Mouse (Mus musculus) adipocyte (in vitro differentiated cells): ENCODE measurements around the gene Lrrc25.

Experiments used
- DNase-seq: peaks from one replicate; pipeline ENCODE4 v3.0.0-alpha.2; 2016; ENCODE audit warnings: low spot score

The Lrrc25 gene

DNA sequence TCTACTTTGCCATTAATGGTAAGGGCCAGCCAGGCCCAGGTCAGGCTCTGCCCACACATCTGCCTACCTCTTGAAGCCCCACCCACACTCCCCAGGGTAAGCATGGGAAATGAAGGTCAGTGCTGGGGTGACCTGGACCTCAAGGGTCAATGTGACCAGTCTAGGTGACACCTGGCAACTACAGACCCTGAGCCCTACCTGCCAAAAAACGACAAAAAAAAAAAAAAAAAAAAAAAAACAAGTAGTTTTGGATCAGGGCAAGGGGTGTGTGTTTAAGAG is 32.1 kb downstream of the Lrrc25 start:
- DNase-seq: no peak

DNA sequence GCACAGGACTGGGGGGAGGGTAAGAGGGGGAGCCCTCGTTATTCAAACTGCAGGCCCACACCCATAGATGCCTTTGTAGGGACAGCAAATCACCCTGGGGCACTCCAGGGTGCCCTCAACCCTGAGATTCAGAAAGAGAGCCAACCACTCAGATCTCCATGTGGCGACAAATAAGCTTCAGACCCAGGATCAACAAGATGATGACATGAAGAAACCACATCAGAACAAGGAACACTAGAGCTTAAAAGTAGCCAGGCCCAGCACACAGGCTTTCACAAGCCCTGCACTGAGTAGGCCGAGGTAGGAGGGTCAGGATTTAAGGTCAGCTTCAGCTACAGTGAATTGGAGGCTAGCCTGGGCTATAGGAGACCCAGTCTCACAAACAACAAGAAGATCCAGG is 33.0 kb downstream of the Lrrc25 start:
- no peak for DNase-seq

DNA sequence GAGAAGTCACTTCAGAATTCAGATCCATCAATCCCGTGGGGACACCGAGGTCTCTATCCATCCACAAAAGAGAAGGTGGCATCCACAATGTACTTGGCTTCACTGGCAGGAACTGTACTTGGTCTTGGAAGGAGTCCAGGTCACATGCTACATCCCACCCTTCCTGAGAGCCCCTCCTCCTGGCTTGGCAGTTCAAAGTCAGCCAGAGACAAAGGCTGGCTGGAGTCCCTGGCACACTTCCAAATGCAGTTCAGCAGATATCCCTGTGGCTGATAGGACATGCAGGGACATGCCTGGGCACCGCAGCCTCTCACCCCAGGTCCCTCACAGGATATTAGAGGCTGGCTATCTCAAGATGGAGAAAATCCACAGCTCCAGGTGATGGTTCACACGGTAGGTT is 33.4 kb downstream of the Lrrc25 start:
- peak; percentile 65 for DNase-seq

DNA sequence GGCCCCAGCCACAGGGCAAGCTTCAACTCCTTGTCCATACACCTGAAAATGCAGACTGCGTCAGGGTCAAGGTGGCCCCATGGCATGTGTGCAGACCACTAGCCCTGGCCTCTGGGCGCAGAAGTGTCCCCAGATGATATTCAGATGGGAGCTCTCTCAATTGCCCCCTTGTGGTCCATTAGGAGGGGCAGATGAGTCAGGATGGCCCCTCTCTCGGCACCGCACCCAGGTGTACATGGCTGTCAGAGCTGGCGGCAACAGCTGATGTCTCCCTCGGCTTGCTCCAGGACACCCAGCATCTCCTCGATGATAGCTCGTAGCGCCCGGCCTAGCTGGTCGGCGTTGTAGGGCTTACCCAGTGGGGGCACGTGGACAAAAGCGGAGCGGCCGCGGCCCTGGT is 34.4 kb downstream of the Lrrc25 start:
- no peak for DNase-seq

DNA sequence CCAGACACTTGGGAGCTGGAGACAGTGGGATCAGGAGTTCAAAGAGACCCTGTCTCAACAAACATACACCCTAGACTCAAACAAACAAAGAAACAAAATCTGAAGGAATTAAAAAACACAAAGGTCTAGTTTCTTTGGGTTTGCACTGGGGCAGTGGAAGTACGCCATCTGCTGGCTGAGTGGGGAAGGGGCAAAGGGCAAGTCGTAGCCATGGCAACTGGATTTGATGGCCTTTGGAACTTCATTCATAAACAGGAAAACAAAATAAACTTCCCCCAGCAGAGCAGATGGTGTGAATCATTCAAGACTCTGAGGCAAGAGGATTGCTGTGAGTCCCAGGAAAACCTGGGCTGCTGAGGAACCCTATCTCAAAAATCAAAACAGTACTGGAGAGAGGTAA is 37.3 kb downstream of the Lrrc25 start:
- DNase-seq: peak; percentile 89

DNA sequence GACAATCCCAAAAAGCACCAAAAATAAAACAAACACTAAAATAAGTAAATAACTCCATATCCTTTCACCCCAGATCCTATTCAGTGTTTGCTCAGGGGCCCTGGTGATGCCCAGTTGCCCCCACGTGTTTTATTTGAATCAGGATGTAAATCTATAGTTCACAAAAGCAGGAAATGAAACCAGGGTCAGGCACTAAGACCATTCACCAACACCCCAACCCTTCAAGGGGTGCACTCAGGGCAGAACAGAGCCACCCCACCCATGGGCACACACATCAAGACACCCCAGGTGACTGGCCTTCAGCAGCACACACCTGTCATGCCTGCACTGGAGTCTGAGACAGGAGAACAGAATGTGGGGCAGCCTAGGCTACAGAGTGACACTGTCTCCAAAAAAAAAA is 38.2 kb downstream of the Lrrc25 start:
- DNase-seq: no peak

DNA sequence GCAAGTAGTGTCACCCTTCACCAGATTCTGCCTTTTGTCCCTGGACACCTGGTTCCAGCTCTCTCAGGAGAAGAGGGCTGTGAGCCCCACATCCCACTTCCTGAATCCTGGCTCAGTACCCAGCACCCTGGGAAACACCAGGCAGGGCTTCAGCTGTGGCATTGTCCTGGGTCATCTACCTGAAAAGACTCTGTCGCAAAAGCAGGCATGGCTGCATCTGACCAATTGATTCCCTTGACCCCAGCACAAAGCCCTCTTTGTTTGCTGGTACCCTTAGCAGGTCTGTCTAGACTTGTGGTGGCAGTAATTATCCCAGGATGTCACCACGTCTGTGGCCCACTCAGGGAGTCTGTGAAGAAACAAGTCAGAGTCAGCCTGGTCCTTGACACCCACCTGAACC is 39.5 kb downstream of the Lrrc25 start:
- DNase-seq: no peak

DNA sequence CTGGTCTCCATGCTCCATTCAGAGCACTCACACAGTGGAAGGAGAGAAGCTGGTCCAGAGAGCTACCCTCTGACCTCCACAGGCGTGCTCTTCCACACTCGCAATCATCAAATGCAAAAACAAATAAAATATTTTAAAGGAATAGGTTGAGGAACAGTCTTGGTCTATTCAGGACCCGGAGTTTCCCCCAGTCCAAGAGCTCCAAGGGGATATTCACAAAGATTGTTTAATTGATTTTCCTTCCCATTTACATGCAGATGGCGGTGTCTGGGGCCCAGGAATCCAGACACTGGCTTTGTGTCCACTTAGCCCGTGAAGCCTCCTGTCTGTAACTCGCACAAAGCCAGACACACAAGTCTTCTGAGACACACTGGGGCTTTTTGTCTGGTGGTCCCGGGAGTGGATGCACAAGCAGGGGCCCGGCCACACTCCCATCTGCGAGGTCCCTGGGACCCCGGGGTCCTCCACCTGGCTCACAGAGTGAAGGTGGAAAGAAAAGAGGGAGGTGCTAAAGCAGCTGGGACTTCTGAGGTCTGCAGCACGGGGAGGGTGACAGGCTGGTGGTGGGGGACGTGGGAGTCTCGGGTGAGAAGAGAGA is 40.3 kb downstream of the Lrrc25 start:
- DNase-seq: no peak

DNA sequence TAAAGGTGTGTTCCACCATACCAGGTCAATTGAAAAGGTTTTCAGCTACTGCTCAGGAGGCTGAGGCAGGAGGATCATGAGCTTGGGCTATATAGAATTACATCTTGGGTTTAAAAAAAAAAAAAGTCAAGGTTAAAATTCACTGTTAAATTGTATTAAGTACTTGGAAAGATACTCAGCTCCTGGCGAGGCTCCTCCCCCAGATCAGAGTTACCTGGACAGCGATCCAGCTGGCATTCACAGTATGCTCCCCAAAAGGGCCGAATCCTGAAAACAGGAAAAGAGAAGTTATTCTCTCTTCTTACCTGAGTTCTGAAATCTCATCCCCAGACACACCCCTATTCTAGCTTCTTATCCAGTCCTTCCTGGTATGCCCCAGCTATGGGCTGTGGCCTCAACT is 41.3 kb downstream of the Lrrc25 start:
- no peak for DNase-seq

DNA sequence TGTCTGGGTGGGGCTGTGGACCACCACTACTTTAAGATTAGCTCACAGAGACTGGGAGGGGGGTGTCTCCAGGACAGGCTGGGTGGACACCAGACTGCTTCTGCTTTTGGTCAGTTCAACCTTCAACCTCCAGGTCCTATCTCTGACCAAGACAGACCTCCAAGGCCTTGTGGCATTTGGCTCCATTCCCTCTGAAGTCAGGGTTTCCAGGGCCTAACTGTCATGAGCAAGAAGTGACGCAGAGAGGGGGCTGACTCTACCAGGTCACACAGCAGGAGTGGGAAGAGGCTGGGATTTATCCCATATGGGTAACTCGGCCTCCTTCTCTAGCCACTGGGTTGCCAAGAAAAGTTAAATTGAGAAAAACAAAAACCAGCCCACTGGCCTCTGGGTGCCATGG is 41.8 kb downstream of the Lrrc25 start:
- no peak for DNase-seq

DNA sequence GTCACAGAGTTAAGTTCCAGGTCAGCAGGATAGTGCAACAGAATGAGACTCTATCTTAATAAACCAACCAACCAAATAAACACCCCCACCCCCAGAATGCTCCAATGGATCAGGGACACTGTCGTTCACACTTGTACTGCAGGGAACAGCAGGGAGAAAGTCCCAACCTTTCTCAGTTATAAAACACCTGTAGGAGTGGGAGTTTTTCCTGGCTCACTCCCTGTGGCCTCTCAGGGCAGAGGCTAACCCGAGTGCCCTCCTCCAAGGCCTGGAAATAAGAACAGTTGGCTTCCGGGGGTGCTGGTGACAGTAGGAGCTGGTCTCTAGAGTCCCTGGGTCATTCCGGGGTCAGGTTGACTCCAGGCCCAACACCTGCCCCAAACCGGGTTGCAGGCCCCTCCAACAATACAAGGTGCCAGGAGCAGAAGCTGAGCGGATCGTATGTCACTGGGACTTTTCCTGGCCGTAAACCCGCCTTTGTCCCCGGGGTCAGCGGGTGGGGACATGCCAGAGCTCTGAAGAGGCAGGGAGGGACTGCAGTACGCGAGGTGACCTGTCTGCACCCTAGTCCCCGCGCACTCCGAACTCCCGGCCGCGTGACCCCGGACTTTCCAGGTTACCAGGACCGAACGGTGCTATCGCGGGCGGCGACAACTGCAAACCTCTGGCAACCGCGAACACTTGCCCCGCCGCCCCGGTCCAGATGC is 43.1 kb downstream of the Lrrc25 start:
- no peak for DNase-seq

DNA sequence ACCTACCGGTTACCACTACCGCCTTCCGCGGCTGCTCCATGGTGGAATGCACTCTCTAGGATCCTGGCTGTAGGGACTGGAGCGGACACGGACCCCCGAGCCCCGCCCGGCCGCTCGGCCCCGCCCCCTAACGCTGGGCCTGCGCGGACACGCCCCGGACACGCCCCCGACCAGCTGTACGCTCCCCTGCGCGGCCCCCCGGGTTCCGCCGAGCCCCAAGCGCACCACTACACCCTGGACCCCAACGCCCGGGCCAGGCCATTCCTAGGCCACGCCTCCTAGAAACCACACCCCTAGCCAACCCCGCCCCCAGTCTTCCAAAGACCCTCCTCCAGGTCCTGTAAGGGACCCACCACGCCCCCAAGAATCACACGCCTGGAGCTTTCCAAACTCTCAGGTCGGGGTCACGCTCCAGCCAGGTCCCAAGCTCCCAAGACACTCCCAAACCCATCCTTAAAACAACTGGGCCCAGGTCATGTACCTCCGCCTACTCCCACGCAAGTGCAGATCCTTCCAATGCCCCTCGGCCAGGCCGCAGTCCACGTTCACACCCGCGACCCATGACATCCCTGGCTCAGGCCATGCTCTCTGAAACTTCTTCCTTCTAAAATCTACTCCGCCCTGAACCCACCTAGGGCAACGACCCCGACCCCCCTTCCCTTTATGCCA is 43.8 kb downstream of the Lrrc25 start:
- peak; percentile 86 for DNase-seq

DNA sequence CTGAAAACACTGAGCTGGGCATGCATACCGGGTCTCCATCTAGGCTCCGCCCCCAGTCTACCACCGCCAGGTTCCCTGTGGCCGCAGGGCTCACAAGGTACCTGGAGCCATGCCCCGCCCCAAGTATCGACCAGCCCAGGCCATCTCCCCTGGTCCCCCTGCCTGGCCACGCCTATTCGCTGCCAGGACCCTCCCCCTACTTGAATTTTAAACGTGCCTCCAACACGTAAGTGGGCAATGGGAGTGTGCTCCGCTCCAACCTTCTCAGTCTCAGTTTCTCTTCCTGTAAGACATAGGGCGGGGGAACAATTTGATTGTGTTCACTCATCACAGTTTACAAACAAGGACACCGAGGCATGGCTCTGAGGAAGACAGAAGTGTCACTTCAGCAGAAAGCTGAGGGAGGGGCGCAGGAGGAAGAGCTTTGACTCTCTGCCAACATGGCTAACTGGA is 44.3 kb downstream of the Lrrc25 start, which contains the start of gene Pgpep1:
TSS of gene Pgpep1 (minus strand) at position 116 of the 453 bp plus-strand sequence.
- no peak for DNase-seq

DNA sequence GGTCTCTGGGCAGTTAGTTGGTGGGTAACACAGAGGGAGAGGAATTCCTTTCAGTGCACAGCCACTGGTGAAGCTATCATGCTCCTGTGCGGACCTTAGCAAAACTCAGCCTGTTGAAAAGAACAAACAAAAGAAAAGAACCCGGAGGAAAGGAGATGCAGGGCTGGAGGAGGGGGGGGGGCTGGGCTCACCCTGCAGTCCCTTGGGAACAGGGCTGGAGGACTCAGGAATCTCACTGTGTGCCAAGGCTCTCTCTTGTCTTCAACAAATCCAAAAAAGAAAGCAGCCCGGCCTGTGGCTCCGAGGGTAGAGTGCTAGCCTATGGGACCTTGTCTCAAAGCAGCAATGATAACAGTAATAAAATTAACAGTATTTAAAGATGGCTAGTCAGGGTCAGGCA is 47.7 kb downstream of the Lrrc25 start:
- peak; percentile 58 for DNase-seq

DNA sequence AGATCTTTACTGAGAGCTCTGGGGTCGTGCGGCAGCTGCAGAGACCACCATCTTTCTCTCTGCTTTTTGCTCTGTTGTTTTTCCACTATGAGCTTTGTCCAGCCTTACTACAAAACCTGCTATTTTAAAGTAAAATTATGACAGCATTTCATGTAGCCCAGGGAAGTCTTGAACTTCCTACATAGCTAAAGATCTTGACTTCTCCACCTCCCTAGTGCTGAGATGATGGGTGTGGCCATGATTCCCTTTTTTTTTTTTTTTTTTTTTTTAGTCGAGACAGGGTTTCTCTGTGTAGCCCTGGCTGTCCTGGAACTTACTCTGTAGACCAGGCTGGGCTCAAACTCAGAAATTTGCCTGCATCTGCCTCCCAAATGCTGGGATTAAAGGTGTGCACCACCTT is 48.7 kb downstream of the Lrrc25 start:
- no peak for DNase-seq

DNA sequence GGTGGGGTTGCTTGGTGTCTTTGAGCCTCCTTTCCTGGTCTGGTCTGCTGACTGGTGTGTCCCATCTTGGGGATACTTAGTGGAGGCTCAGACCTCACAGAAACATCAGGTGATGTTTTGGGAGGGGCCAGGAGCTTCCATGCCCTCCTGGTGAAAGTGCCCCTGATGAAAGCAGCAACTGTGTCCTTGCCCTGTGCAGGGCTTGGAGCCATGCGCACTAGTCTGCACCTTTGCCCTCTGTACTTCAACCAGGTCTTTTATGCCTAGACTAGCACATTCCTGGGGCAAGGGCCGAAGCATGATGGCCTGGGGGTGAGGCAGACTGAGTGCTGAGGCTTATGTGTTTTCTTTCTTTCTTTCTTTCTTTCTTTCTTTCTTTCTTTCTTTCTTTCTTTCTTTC is 49.6 kb downstream of the Lrrc25 start:
- no peak for DNase-seq

DNA sequence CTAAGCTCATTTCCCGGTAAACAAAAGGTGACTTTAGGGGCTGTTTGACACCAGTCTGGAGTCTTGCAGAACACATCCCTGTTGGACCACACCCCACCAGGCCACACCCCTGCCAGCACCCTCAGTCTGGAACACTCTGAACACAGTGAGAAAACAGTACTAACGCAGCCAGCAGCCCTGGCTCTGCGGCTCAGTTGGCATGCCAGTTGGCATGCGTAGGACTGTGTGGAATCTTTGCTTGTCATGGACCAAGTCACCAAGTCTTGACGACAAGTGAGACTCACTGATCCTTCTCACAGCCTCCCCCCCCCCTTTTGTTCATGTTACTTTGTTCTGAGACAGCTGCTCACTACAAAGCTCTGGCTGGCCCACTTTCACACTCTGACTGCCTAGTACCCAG is 51.1 kb downstream of the Lrrc25 start:
- peak; percentile 72 for DNase-seq
